In the genomic region with DNA sequence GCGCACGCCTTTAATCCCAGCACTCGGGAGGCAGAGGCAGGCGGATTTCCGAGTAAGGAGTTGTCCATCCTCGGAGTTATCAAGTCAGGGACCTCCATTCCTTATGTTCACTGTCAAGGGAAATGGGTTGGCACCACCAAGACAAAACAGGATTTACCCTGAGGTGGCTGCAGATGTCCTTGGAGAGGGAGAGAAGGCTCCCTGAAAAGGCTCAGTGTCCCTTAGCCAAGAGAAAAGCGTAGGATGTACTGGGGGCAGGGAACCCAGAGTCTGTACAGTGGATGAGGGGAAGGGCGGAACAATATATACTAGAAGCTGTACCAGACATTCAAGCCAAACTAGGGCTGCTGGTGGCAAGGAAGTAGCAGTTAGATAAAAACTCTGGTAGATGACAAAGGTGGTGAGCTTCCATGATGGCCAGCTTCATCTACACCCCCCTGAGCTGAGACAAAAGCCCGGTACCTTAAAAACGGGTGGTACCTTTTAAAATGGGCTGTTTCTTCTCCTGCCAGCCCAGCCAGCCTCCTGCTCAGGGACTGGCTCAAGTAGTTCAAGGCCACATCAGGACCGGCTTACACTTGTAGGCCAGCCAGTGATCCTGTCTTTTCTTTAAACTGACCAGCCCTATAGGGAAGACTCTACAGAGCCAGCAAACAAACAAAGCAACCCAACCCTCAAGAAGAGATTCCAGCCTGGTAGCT, we compare ENCODE assay signal across 8 mouse cellular contexts. TPM values are rescaled to one million over a fixed set of nuclear protein-coding genes. Genes with fewer than 3 reads are reported as not detected.
DNase-seq lines count a peak whose midpoint lies in the region; ATAC-seq and TF ChIP-seq lines count a peak whose summit lies in the region.

No protein-coding gene starts in this region.

- no peak overlapping the region for H3K27ac ChIP-seq in heart, adult 2 months
- H3K27ac ChIP-seq in forebrain, embryonic 12.5 days: 0 out of 2 replicates have a peak overlapping the region, but pooled peaks have one; percentile 57
- no peak overlapping the region for H3K27ac ChIP-seq in liver, embryonic 15.5 days (replicated peaks)

- TF ChIP-seq POLR2A in heart, adult 2 months (IDR thresholded peaks at IDR 0.05; ENCODE audit: insufficient read depth, low read depth, low read length): no peak

- H3K27me3 ChIP-seq in heart, adult 2 months (ENCODE audit: control insufficient read depth, insufficient read depth, low read length): no peaks in the 10 kb centered on the region
- H3K27me3 ChIP-seq in E14TG2a.4 (ENCODE audit: insufficient read depth, low read length): 0 out of 2 replicates have a peak, but pooled peaks cover 5% of the 10 kb centered on the region
- no peaks in the 10 kb centered on the region for H3K27me3 ChIP-seq in forebrain, embryonic 12.5 days
- peaks cover 13% of the 10 kb centered on the region for H3K27me3 ChIP-seq in liver, embryonic 15.5 days

- no peak for TF ChIP-seq CTCF in heart, adult 2 months (IDR thresholded peaks at IDR 0.05)
- TF ChIP-seq CTCF in E14TG2a.4 (conservative IDR thresholded peaks at IDR 0.05; ENCODE audit: low read length): no peak

- H3K36me3 ChIP-seq in heart, adult 2 months (ENCODE audit: control insufficient read depth, insufficient read depth, low read length): no peaks in the 10 kb centered on the region
- peaks cover 31% of the 10 kb centered on the region for H3K36me3 ChIP-seq in E14TG2a.4 (ENCODE audit: insufficient read depth, low read length)
- no peaks in the 10 kb centered on the region for H3K36me3 ChIP-seq in forebrain, embryonic 12.5 days (replicated peaks)
- H3K36me3 ChIP-seq in liver, embryonic 15.5 days (replicated peaks): no peaks in the 10 kb centered on the region

- no peak for DNase-seq in heart, adult 2 months
- DNase-seq in heart, postnatal 36 days: no peak
- DNase-seq in thymus, postnatal 4 days: no peak
- DNase-seq in thymus, postnatal 25 days: no peak
- no peak for DNase-seq in gastrocnemius, postnatal 36 days

- intact Hi-C loops in heart, adult 2 months (cut with DNase I): loop anchor here (5.0 kb wide), 1 partner anchor 72 kb away; the partner anchor contains the start of genes Cenpn and Cmc2
- intact Hi-C loops in heart, postnatal 36 days (cut with DNase I): loop anchor here (5.0 kb wide), 1 partner anchor 163 kb away; the partner anchor contains the start of gene Gan
- intact Hi-C loops in gastrocnemius, postnatal 36 days (cut with DNase I): no loop called here

- H3K79me2 ChIP-seq in heart, adult 2 months (replicated peaks; ENCODE audit: control insufficient read depth, insufficient read depth, low read length): 0 out of 2 replicates have a peak, but pooled peaks cover 1% of the 10 kb centered on the region

- whole genome bisulfite sequencing in heart, adult 2 months: 47% methylated on average over 11 of the region's 11 CpGs
- 64% methylated on average over 11 of the region's 11 CpGs for WGBS in forebrain, embryonic 12.5 days
- 48% methylated on average over 11 of the region's 11 CpGs for WGBS in liver, embryonic 15.5 days (ENCODE audit: insufficient replicate concordance)

- H3K9ac ChIP-seq in heart, adult 2 months (ENCODE audit: low read depth, low read length): no peak overlapping the region
- H3K9ac ChIP-seq in forebrain, embryonic 12.5 days: peak overlapping the region; percentile 36
- H3K9ac ChIP-seq in liver, embryonic 15.5 days: no peak overlapping the region

- TF ChIP-seq EP300 in heart, adult 2 months (IDR thresholded peaks at IDR 0.05; ENCODE audit: insufficient read depth, low read depth, low read length): no peak

- peak overlapping the region; percentile 64 for H3K4me3 ChIP-seq in heart, adult 2 months
- peak overlapping the region; percentile 96 for H3K4me3 ChIP-seq in E14TG2a.4 (replicated peaks; ENCODE audit: low read length)
- peak overlapping the region; percentile 69 for H3K4me3 ChIP-seq in forebrain, embryonic 12.5 days (replicated peaks)
- H3K4me3 ChIP-seq in liver, embryonic 15.5 days (replicated peaks): peak overlapping the region; percentile 66

- peaks cover 9% of the 10 kb centered on the region for H3K9me3 ChIP-seq in E14TG2a.4 (ENCODE audit: low read length)
- H3K9me3 ChIP-seq in forebrain, embryonic 12.5 days: no peaks in the 10 kb centered on the region
- H3K9me3 ChIP-seq in liver, embryonic 15.5 days (replicated peaks): no peaks in the 10 kb centered on the region

- no peak for ATAC-seq in forebrain, embryonic 12.5 days (ENCODE audit: low FRiP score)
- no peak for ATAC-seq in liver, embryonic 15.5 days (ENCODE audit: insufficient read depth)

- H3K4me1 ChIP-seq in heart, adult 2 months (ENCODE audit: control insufficient read depth, insufficient read depth, low read length): peaks cover 2% of the 10 kb centered on the region
- peaks cover 39% of the 10 kb centered on the region for H3K4me1 ChIP-seq in E14TG2a.4 (replicated peaks; ENCODE audit: low read depth, low read length)
- peaks cover 18% of the 10 kb centered on the region for H3K4me1 ChIP-seq in forebrain, embryonic 12.5 days
- peaks cover 29% of the 10 kb centered on the region for H3K4me1 ChIP-seq in liver, embryonic 15.5 days (replicated peaks)

- peak overlapping the region; percentile 86 for H3K4me2 ChIP-seq in forebrain, embryonic 12.5 days
- H3K4me2 ChIP-seq in liver, embryonic 15.5 days: peak overlapping the region; percentile 92

RNA-seq across cellular contexts. Expression of gene Gcsh, which starts 0.8 kb away (rescaled TPM):
- 10 to 100 TPM; 51.2 to 55.1 TPM for total RNA-seq in heart, adult 2 months (2021)
- polyA plus RNA-seq in heart, adult 2 months (2012; rRNA removed): 34.8 and 63.6 TPM in 2 replicates
- 10 to 100 TPM; 48.8 to 52.0 TPM for total RNA-seq in heart, postnatal 36 days (2021)
- 113 and 127 TPM in 2 replicates for polyA plus RNA-seq in forebrain, embryonic 12.5 days (2016; fragmentation: Nextera tagmentation; extraction: Ambion mirVana)
- 85.5 and 94.5 TPM in 2 replicates for polyA plus RNA-seq in liver, embryonic 15.5 days (2015; fragmentation: Nextera tagmentation; extraction: Ambion mirVana)
- total RNA-seq in gastrocnemius, postnatal 36 days (2021): 10 to 100 TPM; 35.7 to 39.4 TPM

RNA-seq across cellular contexts. Expression of gene 1700030J22Rik, which starts 15.4 kb away (rescaled TPM):
- under 1 TPM; 0.44 to 0.68 TPM for total RNA-seq in heart, adult 2 months (2021)
- 0.35 and 0.41 TPM in 2 replicates for polyA plus RNA-seq in heart, adult 2 months (2012; rRNA removed)
- total RNA-seq in heart, postnatal 36 days (2021): under 1 TPM; 0.39 to 0.43 TPM
- polyA plus RNA-seq in forebrain, embryonic 12.5 days (2016; fragmentation: Nextera tagmentation; extraction: Ambion mirVana): 4.5 and 5.4 TPM in 2 replicates
- polyA plus RNA-seq in liver, embryonic 15.5 days (2015; fragmentation: Nextera tagmentation; extraction: Ambion mirVana): 0.48 and 0.51 TPM in 2 replicates
- total RNA-seq in gastrocnemius, postnatal 36 days (2021): under 1 TPM; 0.18 to 0.27 TPM

RNA-seq across cellular contexts. Expression of gene Atmin, which starts 51.0 kb away (rescaled TPM):
- total RNA-seq in heart, adult 2 months (2021): 10 to 100 TPM; 14.4 to 16.5 TPM
- 9.3 and 14.5 TPM in 2 replicates for polyA plus RNA-seq in heart, adult 2 months (2012; rRNA removed)
- total RNA-seq in heart, postnatal 36 days (2021): 10 to 100 TPM; 14.6 to 17.4 TPM
- 17.9 and 18.5 TPM in 2 replicates for polyA plus RNA-seq in forebrain, embryonic 12.5 days (2016; fragmentation: Nextera tagmentation; extraction: Ambion mirVana)
- polyA plus RNA-seq in liver, embryonic 15.5 days (2015; fragmentation: Nextera tagmentation; extraction: Ambion mirVana): 3.6 and 3.7 TPM in 2 replicates
- total RNA-seq in gastrocnemius, postnatal 36 days (2021): 10 to 100 TPM; 16.9 to 18.9 TPM
